Mouse (Mus musculus): ENCODE data around the gene Rhoj. TPM values are rescaled to one million over a fixed set of nuclear protein-coding genes. Genes with fewer than 3 reads are reported as not detected.

Gene Rhoj
- total and polyA plus RNA-seq, 3 experiments: 30.1 to 42.6 (median 37.1) TPM

DNA sequence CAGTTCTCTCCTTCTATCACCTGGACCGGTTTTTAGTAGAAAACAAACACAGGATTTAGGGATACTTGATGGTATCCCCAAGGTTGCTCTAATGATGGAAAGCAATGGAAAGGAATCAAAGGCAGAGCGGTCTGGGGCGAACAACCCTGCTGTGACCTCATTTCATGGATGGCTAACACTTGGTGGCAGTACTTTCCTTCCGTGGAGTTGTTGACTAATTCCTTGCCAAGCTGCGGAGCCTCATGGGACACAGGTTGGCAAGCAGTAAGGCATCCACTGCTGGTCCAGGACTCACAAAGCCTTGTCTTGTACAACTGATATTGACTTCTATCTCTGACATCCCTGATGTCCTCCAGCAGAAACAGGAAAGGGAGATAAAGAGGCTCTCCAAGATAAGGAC is 60.4 kb downstream of the Rhoj start:
- Histone ChIP-seq H3K27ac (peak overlapping the region; percentile 65), H3K27me3 (ENCODE audit: control insufficient read depth, insufficient read depth, low read length) (no peaks in the 10 kb centered on the region), H3K79me2 (replicated peaks; ENCODE audit: control insufficient read depth, insufficient read depth, low read length) (no peaks in the 10 kb centered on the region), H3K4me1 (ENCODE audit: control insufficient read depth, insufficient read depth, low read length) (peaks cover 25% of the 10 kb centered on the region), H3K9ac (ENCODE audit: low read depth, low read length) (no peak overlapping the region; the same call in 1 of the 2 replicates), H3K36me3 (ENCODE audit: control insufficient read depth, insufficient read depth, low read length) (peaks cover 15% of the 10 kb centered on the region), H3K4me3 (no peak overlapping the region)
- 55% methylated on average over 5 of the region's 5 CpGs for WGBS
- peak; percentile 64 to 73 for DNase-seq
- intact Hi-C loops (cut with DNase I): loop anchor here (5.0 kb wide), 1 partner anchor 86 kb away; no protein-coding TSS in a partner anchor
- TF ChIP-seq EP300 (IDR thresholded peaks at IDR 0.05; ENCODE audit: insufficient read depth, low read depth, low read length) (0 out of 2 replicates have a peak, but pooled peaks have one; percentile 7), CTCF (IDR thresholded peaks at IDR 0.05) (0 out of 2 replicates have a peak, but pooled peaks have one; percentile 12), POLR2A (IDR thresholded peaks at IDR 0.05; ENCODE audit: insufficient read depth, low read depth, low read length) (no peak)

GRCm38 (mm10) chr12:75369418-75369851 is 61.3 kb downstream of the Rhoj start:
- Histone ChIP-seq H3K27me3 (ENCODE audit: control insufficient read depth, insufficient read depth, low read length) (no peaks in the 10 kb centered on the region), H3K4me1 (ENCODE audit: control insufficient read depth, insufficient read depth, low read length) (peaks cover 25% of the 10 kb centered on the region), H3K4me3 (no peak overlapping the region), H3K79me2 (replicated peaks; ENCODE audit: control insufficient read depth, insufficient read depth, low read length) (no peaks in the 10 kb centered on the region), H3K9ac (ENCODE audit: low read depth, low read length) (no peak overlapping the region), H3K36me3 (ENCODE audit: control insufficient read depth, insufficient read depth, low read length) (peaks cover 15% of the 10 kb centered on the region), H3K27ac (peak overlapping the region; percentile 65)
- TF ChIP-seq POLR2A (IDR thresholded peaks at IDR 0.05; ENCODE audit: insufficient read depth, low read depth, low read length): no peak
- TF ChIP-seq CTCF (IDR thresholded peaks at IDR 0.05): peak; percentile 21
- TF ChIP-seq EP300 (IDR thresholded peaks at IDR 0.05; ENCODE audit: insufficient read depth, low read depth, low read length): 0 out of 2 replicates have a peak, but pooled peaks have one; percentile 31
- WGBS: 23% methylated on average over 2 of the region's 2 CpGs
- peak; percentile 61 to 72 for DNase-seq
- intact Hi-C loops (cut with DNase I): loop anchor here (5.0 kb wide), 1 partner anchor 87 kb away; no protein-coding TSS in a partner anchor

DNA sequence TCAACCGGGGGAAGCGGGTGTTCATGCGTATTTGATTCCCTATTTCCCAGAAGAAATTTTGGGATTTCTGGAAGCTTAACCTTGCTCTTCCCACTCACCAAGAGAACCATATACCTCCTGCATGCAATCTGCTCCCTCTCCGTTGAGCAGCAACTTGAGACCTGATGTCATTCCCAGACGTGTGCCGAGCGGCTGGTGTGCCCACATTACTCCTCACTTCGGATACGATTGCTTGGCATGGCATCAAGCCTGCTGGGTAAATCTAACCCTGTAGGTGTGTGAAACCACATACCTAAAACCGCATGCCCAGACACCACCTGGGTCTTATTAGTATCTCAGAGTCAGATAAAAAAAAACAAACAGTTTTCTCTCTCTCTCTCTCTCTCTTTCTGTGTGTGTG is 66.3 kb downstream of the Rhoj start:
- Histone ChIP-seq H3K27ac (no peak overlapping the region), H3K27me3 (ENCODE audit: control insufficient read depth, insufficient read depth, low read length) (no peaks in the 10 kb centered on the region), H3K79me2 (replicated peaks; ENCODE audit: control insufficient read depth, insufficient read depth, low read length) (no peaks in the 10 kb centered on the region), H3K36me3 (ENCODE audit: control insufficient read depth, insufficient read depth, low read length) (no peaks in the 10 kb centered on the region), H3K9ac (ENCODE audit: low read depth, low read length) (no peak overlapping the region), H3K4me3 (no peak overlapping the region), H3K4me1 (ENCODE audit: control insufficient read depth, insufficient read depth, low read length) (peaks cover 3% of the 10 kb centered on the region)
- peak in 1 of 2 experiments; percentile 8 for DNase-seq
- TF ChIP-seq POLR2A (IDR thresholded peaks at IDR 0.05; ENCODE audit: insufficient read depth, low read depth, low read length): no peak
- no peak for TF ChIP-seq EP300 (IDR thresholded peaks at IDR 0.05; ENCODE audit: insufficient read depth, low read depth, low read length)
- TF ChIP-seq CTCF (IDR thresholded peaks at IDR 0.05): no peak
- 92% methylated on average over 10 of the region's 10 CpGs for WGBS
- intact Hi-C loops (cut with DNase I): no loop called here

GRCm38 (mm10) chr12:75375060-75375459 is 66.9 kb downstream of the Rhoj start:
- H3K27ac ChIP-seq: no peak overlapping the region
- peak in 1 of 2 experiments; percentile 9 for DNase-seq
- WGBS: 93% methylated on average over 12 of the region's 12 CpGs
- TF ChIP-seq CTCF (IDR thresholded peaks at IDR 0.05) (no peak), EP300 (IDR thresholded peaks at IDR 0.05; ENCODE audit: insufficient read depth, low read depth, low read length) (no peak), POLR2A (IDR thresholded peaks at IDR 0.05; ENCODE audit: insufficient read depth, low read depth, low read length) (no peak)
- no peaks in the 10 kb centered on the region for H3K36me3 ChIP-seq (ENCODE audit: control insufficient read depth, insufficient read depth, low read length)
- H3K9ac ChIP-seq (ENCODE audit: low read depth, low read length): no peak overlapping the region
- H3K4me3 ChIP-seq: no peak overlapping the region
- no peaks in the 10 kb centered on the region for H3K4me1 ChIP-seq (ENCODE audit: control insufficient read depth, insufficient read depth, low read length)
- no peaks in the 10 kb centered on the region for H3K79me2 ChIP-seq (replicated peaks; ENCODE audit: control insufficient read depth, insufficient read depth, low read length)
- H3K27me3 ChIP-seq (ENCODE audit: control insufficient read depth, insufficient read depth, low read length): no peaks in the 10 kb centered on the region
- intact Hi-C loops (cut with DNase I): no loop called here

DNA sequence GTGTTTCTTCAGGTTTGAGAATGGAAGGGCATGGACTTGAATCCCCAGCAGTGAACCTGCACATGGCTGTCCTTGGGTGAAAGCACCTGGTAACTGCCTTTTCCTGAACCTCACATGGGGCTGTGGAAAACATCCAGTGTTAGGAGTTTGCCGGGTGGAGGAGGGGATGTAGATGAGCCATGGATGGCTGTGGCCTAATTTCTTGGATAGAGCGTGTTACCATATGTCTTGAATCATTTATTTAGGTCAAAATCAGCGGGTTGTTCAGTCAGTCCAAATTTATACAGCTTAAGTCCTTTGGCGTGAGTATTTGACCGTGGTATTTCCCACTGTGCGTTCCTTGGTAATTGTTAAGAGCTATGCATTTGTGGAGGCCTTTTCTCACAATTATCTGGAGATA is 68.0 kb downstream of the Rhoj start:
- no peaks in the 10 kb centered on the region for H3K79me2 ChIP-seq (replicated peaks; ENCODE audit: control insufficient read depth, insufficient read depth, low read length)
- no peaks in the 10 kb centered on the region for H3K36me3 ChIP-seq (ENCODE audit: control insufficient read depth, insufficient read depth, low read length)
- H3K4me3 ChIP-seq: no peak overlapping the region
- 87% methylated on average over 6 of the region's 6 CpGs for WGBS
- H3K9ac ChIP-seq (ENCODE audit: low read depth, low read length): no peak overlapping the region
- TF ChIP-seq POLR2A (IDR thresholded peaks at IDR 0.05; ENCODE audit: insufficient read depth, low read depth, low read length) (no peak), CTCF (IDR thresholded peaks at IDR 0.05) (no peak), EP300 (IDR thresholded peaks at IDR 0.05; ENCODE audit: insufficient read depth, low read depth, low read length) (no peak)
- H3K27ac ChIP-seq: no peak overlapping the region
- H3K4me1 ChIP-seq (ENCODE audit: control insufficient read depth, insufficient read depth, low read length): no peaks in the 10 kb centered on the region
- no peaks in the 10 kb centered on the region for H3K27me3 ChIP-seq (ENCODE audit: control insufficient read depth, insufficient read depth, low read length)
- intact Hi-C loops (cut with DNase I): no loop called here
- peak in 1 of 2 experiments; percentile 10 for DNase-seq

DNA sequence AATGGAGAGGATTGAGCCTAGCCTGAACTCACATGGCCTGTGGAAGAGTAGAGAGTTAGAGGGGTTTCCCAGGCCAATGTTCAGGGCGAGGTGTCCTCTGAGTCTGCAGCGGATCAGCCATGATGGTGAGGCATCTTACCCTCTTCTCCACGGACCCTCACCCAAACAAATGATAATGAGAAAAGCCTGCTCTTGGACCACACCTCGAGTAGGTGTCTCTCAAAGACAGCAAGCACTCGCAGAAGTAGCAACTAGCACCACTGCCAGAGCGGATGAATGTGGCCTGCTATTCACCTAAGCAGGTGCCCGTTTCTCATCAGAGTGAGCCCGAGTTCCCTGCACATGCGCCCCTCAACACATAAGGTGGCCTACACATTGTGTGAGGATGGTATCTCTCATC is 78.6 kb downstream of the Rhoj start:
- H3K27ac ChIP-seq: peak overlapping the region; percentile 59
- no peak overlapping the region for H3K4me3 ChIP-seq
- WGBS: 93% methylated on average over 9 of the region's 9 CpGs
- peaks cover 2% of the 10 kb centered on the region; the same call in 1 of the 2 replicates for H3K36me3 ChIP-seq (ENCODE audit: control insufficient read depth, insufficient read depth, low read length)
- no peak overlapping the region for H3K9ac ChIP-seq (ENCODE audit: low read depth, low read length)
- intact Hi-C loops (cut with DNase I): loop anchor here (5.0 kb wide), 3 partner anchors 34 to 1054 kb away; partner anchors contain the start of gene Rhoj
- no peaks in the 10 kb centered on the region for H3K27me3 ChIP-seq (ENCODE audit: control insufficient read depth, insufficient read depth, low read length)
- H3K4me1 ChIP-seq (ENCODE audit: control insufficient read depth, insufficient read depth, low read length): peaks cover 4% of the 10 kb centered on the region; the same call in 1 of the 2 replicates
- TF ChIP-seq EP300 (IDR thresholded peaks at IDR 0.05; ENCODE audit: insufficient read depth, low read depth, low read length): no peak
- no peak for TF ChIP-seq POLR2A (IDR thresholded peaks at IDR 0.05; ENCODE audit: insufficient read depth, low read depth, low read length)
- TF ChIP-seq CTCF (IDR thresholded peaks at IDR 0.05): no peak
- DNase-seq: no peak
- no peaks in the 10 kb centered on the region for H3K79me2 ChIP-seq (replicated peaks; ENCODE audit: control insufficient read depth, insufficient read depth, low read length)

Data from heart, adult 2 months (tissue).